ENCODE assay signal across 8 mouse cellular contexts in genomic region chr11:48806856-48807562, GRCm38 (mm10). TPM values are rescaled to one million over a fixed set of nuclear protein-coding genes. Genes with fewer than 3 reads are reported as not detected.
DNase-seq lines count a peak whose midpoint lies in the region; ATAC-seq and TF ChIP-seq lines count a peak whose summit lies in the region.

No protein-coding gene starts in this region.

- TF ChIP-seq CTCF in midbrain, postnatal 0 days (IDR thresholded peaks at IDR 0.05) = no peak

- peak; percentile 66 for ATAC-seq in kidney, embryonic 14.5 days (ENCODE audit: low FRiP score, low TSS enrichment)
- ATAC-seq in embryonic facial prominence, embryonic 12.5 days (ENCODE audit: insufficient number of reproducible peaks, insufficient read depth, low FRiP score, low TSS enrichment) = peak; percentile 53; the same call in 1 of the 2 replicates
- ATAC-seq in midbrain, postnatal 0 days (ENCODE audit: low FRiP score) = 0 out of 2 replicates have a peak, but pooled peaks have one; percentile 31

- H3K4me2 ChIP-seq in kidney, embryonic 14.5 days (replicated peaks; ENCODE audit: low read depth, low read length) = no peak overlapping the region
- H3K4me2 ChIP-seq in embryonic facial prominence, embryonic 12.5 days (replicated peaks) = no peak overlapping the region
- no peak overlapping the region for H3K4me2 ChIP-seq in midbrain, postnatal 0 days (ENCODE audit: low read depth, low read length, poor library complexity, severe bottlenecking)

- 0 out of 2 replicates have a peak overlapping the region, but pooled peaks have one; percentile 2 for H3K9ac ChIP-seq in kidney, embryonic 14.5 days (ENCODE audit: low read depth, low read length)
- no peak overlapping the region for H3K9ac ChIP-seq in embryonic facial prominence, embryonic 12.5 days
- H3K9ac ChIP-seq in midbrain, postnatal 0 days (replicated peaks; ENCODE audit: low read length, poor library complexity, severe bottlenecking) = 0 out of 2 replicates have a peak overlapping the region, but pooled peaks have one; percentile 5

- no peak overlapping the region for H3K4me3 ChIP-seq in kidney, embryonic 14.5 days (ENCODE audit: low read length)
- no peak overlapping the region for H3K4me3 ChIP-seq in embryonic facial prominence, embryonic 12.5 days
- no peak overlapping the region for H3K4me3 ChIP-seq in midbrain, postnatal 0 days (ENCODE audit: low read depth, low read length)

- H3K4me1 ChIP-seq in kidney, embryonic 14.5 days (ENCODE audit: control insufficient read depth, insufficient read depth, low read length) = peaks cover 5% of the 10 kb centered on the region; the same call in 1 of the 2 replicates
- H3K4me1 ChIP-seq in embryonic facial prominence, embryonic 12.5 days = peaks cover 5% of the 10 kb centered on the region
- H3K4me1 ChIP-seq in midbrain, postnatal 0 days (ENCODE audit: insufficient read depth, low read length) = no peaks in the 10 kb centered on the region

- no peaks in the 10 kb centered on the region for H3K9me3 ChIP-seq in kidney, embryonic 14.5 days (ENCODE audit: control insufficient read depth, low read length)
- no peaks in the 10 kb centered on the region for H3K9me3 ChIP-seq in embryonic facial prominence, embryonic 12.5 days
- no peaks in the 10 kb centered on the region for H3K9me3 ChIP-seq in midbrain, postnatal 0 days (ENCODE audit: low read length)

- H3K36me3 ChIP-seq in kidney, embryonic 14.5 days (ENCODE audit: control insufficient read depth, insufficient read depth, low read length) = peaks cover 99% of the 10 kb centered on the region
- H3K36me3 ChIP-seq in embryonic facial prominence, embryonic 12.5 days = peaks cover 96% of the 10 kb centered on the region
- peaks cover 78% of the 10 kb centered on the region for H3K36me3 ChIP-seq in midbrain, postnatal 0 days (ENCODE audit: insufficient read depth, low read length)

- DNase-seq in kidney, adult 11 months = no peak
- peak; percentile 37 to 49 for DNase-seq in layer of hippocampus, postnatal 10 days (ENCODE audit: low spot score in 2 of 2)
- DNase-seq in midbrain, postnatal 0 days (ENCODE audit: low spot score) = no peak
- no peak for DNase-seq in urinary bladder, postnatal 4 days (ENCODE audit: low spot score in 2 of 2)
- no peak for DNase-seq in thymus, postnatal 4 days
- DNase-seq in gastrocnemius, adult 18-20 months (ENCODE audit: low spot score) = no peak

- no peaks in the 10 kb centered on the region for H3K27me3 ChIP-seq in kidney, embryonic 14.5 days (ENCODE audit: control insufficient read depth, insufficient read depth, low read length)
- no peaks in the 10 kb centered on the region for H3K27me3 ChIP-seq in embryonic facial prominence, embryonic 12.5 days
- no peaks in the 10 kb centered on the region for H3K27me3 ChIP-seq in midbrain, postnatal 0 days (ENCODE audit: insufficient read depth, low read length)

- H3K27ac ChIP-seq in kidney, embryonic 14.5 days (ENCODE audit: low read depth, low read length) = no peak overlapping the region
- H3K27ac ChIP-seq in embryonic facial prominence, embryonic 12.5 days = peak overlapping the region; percentile 30; the same call in 1 of the 2 replicates
- H3K27ac ChIP-seq in midbrain, postnatal 0 days (ENCODE audit: low read depth, low read length) = no peak overlapping the region

- WGBS in kidney, embryonic 14.5 days = 70% methylated on average over 21 of the region's 21 CpGs
- WGBS in embryonic facial prominence, embryonic 12.5 days = 57% methylated on average over 21 of the region's 21 CpGs
- 61% methylated on average over 21 of the region's 21 CpGs for WGBS in midbrain, postnatal 0 days

RNA-seq across cellular contexts. Expression of gene Rack1, which starts 6.9 kb away (rescaled TPM):
- polyA plus RNA-seq in kidney, embryonic 14.5 days (2014; fragmentation: Nextera tagmentation; extraction: Ambion mirVana) = 994 and 1,198 TPM in 2 replicates
- polyA plus RNA-seq in embryonic facial prominence, embryonic 12.5 days (2016; fragmentation: Nextera tagmentation; extraction: Ambion mirVana) = 660 and 665 TPM in 2 replicates
- total RNA-seq in layer of hippocampus, postnatal 10 days (2021) = 100 to 1,000 TPM; 336 to 363 TPM
- total RNA-seq in midbrain, postnatal 0 days (2014; rRNA removed) = 932 and 1,043 TPM in 2 replicates
- polyA plus RNA-seq in midbrain, postnatal 0 days (2015; fragmentation: Nextera tagmentation; extraction: Ambion mirVana) = 317 and 331 TPM in 2 replicates
- 100 to 1,000 TPM; 383 to 411 TPM for total RNA-seq in gastrocnemius, adult 18-20 months (2021)

RNA-seq across cellular contexts. Expression of gene Trim41, which starts 10.1 kb away (rescaled TPM):
- 5.8 and 6.1 TPM in 2 replicates for polyA plus RNA-seq in kidney, embryonic 14.5 days (2014; fragmentation: Nextera tagmentation; extraction: Ambion mirVana)
- polyA plus RNA-seq in embryonic facial prominence, embryonic 12.5 days (2016; fragmentation: Nextera tagmentation; extraction: Ambion mirVana) = 6.7 and 7.1 TPM in 2 replicates
- 10 to 100 TPM; 44.1 to 58.1 TPM for total RNA-seq in layer of hippocampus, postnatal 10 days (2021)
- 38.9 and 41.5 TPM in 2 replicates for total RNA-seq in midbrain, postnatal 0 days (2014; rRNA removed)
- 5.0 and 5.1 TPM in 2 replicates for polyA plus RNA-seq in midbrain, postnatal 0 days (2015; fragmentation: Nextera tagmentation; extraction: Ambion mirVana)
- total RNA-seq in gastrocnemius, adult 18-20 months (2021) = 10 to 100 TPM; 15.7 to 22.6 TPM

RNA-seq across cellular contexts. Expression of gene Trim7, which starts 18.9 kb away (rescaled TPM):
- polyA plus RNA-seq in kidney, embryonic 14.5 days (2014; fragmentation: Nextera tagmentation; extraction: Ambion mirVana) = 1.3 and 2.9 TPM in 2 replicates
- polyA plus RNA-seq in embryonic facial prominence, embryonic 12.5 days (2016; fragmentation: Nextera tagmentation; extraction: Ambion mirVana) = 0.65 and 1.5 TPM in 2 replicates
- total RNA-seq in layer of hippocampus, postnatal 10 days (2021) = 1 to 10 TPM; 4.9 to 5.6 TPM
- 7.7 and 8.6 TPM in 2 replicates for total RNA-seq in midbrain, postnatal 0 days (2014; rRNA removed)
- 3.4 and 3.7 TPM in 2 replicates for polyA plus RNA-seq in midbrain, postnatal 0 days (2015; fragmentation: Nextera tagmentation; extraction: Ambion mirVana)
- total RNA-seq in gastrocnemius, adult 18-20 months (2021) = 10 to 100 TPM; 34.7 to 41.9 TPM

RNA-seq across cellular contexts. Expression of gene Gm12184, which starts 19.4 kb away (rescaled TPM):
- polyA plus RNA-seq in kidney, embryonic 14.5 days (2014; fragmentation: Nextera tagmentation; extraction: Ambion mirVana) = 5.6 and 7.6 TPM in 2 replicates
- 6.9 and 7.0 TPM in 2 replicates for polyA plus RNA-seq in embryonic facial prominence, embryonic 12.5 days (2016; fragmentation: Nextera tagmentation; extraction: Ambion mirVana)
- 1 to 10 TPM in 1 of 2 experiments, under 1 TPM in 1; 0.98 to 1.4 TPM for total RNA-seq in layer of hippocampus, postnatal 10 days (2021)
- 4.3 and 8.2 TPM in 2 replicates for total RNA-seq in midbrain, postnatal 0 days (2014; rRNA removed)
- 2.4 and 3.0 TPM in 2 replicates for polyA plus RNA-seq in midbrain, postnatal 0 days (2015; fragmentation: Nextera tagmentation; extraction: Ambion mirVana)
- 1 to 10 TPM; 1.8 to 2.5 TPM for total RNA-seq in gastrocnemius, adult 18-20 months (2021)

Comparison
In these comparisons a context has a peak if more than half of its experiments do, and no peak if none do; other contexts are left out.
1. DNase-seq: peak in layer of hippocampus, postnatal 10 days (2 of 2); none in kidney, adult 11 months (single experiment), midbrain, postnatal 0 days (single experiment), urinary bladder, postnatal 4 days (0 of 2), thymus, postnatal 4 days (single experiment) and gastrocnemius, adult 18-20 months (single experiment).
2. Peak in every context shown above with its lines, with median percentiles within 50 percentile points of each other: ATAC-seq.